Mouse (Mus musculus) frontal cortex, adult 2 months (tissue): ENCODE measurements at regions not wholly inside any gene's neighbourhood (a gene's known extent, or its start where the extent isn't known, plus 50 kb on each side); places are given as distances from the start of the nearest gene placed in this dataset.

Source experiments
- DNase-seq, 2 experiments: peaks; one replicate each; pipeline ENCODE4 v3.0.0; 2022; ENCODE audit warnings: low spot score in 1 of 2; ENCODE audit errors: extremely low spot score in 1 of 2

DNA sequence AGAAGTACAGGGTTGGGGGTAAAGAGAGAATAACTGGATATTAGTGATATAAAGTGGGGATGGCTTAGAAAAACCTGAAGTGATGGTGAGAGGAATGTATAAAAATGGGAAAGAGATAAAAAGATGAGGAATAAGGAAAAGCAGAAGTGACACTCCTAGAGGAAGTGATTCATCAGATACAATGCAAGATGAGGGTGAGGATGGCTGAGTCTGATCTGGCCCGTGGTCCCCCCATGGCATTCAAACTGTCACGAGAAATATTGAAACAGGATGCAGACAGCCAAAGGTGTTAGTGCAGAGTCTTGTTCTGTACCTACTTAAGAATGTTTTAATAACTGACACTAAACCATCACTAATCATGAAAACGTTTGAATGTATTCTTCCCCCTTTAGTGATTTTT, 56.2 kb upstream of the Kitl start:
- DNase-seq: no peak

DNA sequence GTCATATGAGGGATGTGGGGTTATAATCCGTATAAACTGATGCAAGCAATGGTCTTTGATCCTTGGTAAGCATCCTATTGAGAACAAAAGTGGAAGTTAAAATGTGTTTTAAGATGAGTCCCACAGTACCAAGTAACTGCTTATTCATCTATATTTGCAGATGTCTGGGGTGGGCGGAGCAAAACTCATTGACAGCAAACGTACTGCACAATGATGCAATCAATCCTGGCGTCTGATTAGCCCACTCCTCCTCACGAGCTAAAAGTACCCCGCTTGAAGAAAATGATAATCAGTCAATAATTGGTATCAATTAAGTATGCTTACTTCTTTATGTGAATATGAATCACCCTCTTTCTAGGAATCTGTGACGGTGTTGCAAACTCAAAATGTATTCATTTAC, 62.9 kb upstream of the Kitl start:
- no peak for DNase-seq

DNA sequence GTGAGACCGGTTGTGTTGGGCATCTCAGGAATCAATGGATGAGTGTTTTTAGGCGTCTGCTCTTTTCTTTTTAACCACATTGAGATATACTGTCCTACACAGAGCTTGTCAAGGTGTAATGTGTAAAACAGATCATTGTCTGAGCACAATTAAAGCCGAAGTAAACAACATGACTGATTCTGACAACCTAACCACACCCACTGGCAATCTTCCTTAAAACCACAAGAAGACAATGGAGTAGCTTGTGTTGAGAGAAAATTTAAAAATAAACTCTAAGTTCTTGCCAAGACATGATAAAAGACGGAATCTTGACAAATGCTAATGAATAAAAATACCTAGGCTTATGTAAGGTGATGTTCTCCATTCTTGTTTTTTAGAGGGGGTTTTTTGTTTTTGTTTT, 63.7 kb upstream of the Kitl start:
- no peak for DNase-seq

DNA sequence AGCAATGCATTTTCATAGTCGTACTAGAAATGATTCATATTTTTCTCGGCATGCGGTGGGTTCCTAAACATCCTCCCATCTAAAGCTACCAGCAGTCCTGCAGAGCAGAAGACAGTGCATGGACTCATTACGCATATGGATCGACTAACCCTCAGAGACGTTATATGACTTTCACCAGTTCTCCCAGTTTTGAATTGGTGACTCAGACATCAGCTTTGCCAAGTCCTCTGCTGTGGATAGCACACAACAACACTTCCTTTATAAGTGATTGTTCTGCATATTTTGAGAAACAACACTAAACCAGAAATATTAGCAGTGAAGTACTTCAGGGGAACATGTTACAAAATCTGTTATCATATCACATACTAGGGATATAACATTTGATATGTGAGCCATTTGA, 64.1 kb upstream of the Kitl start:
- DNase-seq: peak in 1 of 2 experiments; percentile 17

DNA sequence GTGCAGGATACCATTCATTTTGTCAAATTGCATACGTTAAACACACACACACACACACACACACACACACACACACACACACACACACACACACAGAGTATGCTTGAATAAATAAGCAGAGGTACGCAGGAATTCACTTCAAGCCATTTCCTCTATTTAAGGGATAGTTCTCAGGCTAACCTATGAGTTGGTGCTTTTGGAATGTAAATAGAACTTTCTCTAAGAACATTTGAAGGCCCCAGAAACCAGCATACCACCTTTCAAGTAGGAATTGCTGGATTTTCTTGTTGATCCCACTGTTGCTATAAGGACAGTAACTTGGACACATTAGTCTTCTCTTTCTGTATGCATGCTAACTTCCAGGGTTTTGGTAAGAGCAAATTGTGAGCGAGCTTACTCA, 66.7 kb upstream of the Kitl start:
- DNase-seq: no peak

DNA sequence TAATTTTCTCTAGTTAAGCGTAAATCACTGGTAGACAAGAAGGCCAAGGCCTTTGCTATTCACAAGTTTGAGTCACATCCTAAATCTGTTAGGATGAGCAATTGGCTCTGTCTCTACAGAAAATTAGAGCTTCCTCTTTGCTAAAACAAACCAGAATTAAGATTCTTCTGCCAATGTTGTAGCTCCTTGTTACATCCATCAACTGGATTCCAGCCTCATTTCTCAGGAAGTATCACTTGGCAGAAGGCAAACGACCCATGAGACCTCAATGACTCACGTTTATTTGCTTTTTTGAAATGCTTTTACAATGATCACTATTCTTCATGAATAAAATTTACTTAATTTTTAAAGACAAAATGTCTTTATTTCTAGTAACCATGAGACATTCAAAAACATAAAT, 70.0 kb upstream of the Kitl start:
- no peak for DNase-seq

DNA sequence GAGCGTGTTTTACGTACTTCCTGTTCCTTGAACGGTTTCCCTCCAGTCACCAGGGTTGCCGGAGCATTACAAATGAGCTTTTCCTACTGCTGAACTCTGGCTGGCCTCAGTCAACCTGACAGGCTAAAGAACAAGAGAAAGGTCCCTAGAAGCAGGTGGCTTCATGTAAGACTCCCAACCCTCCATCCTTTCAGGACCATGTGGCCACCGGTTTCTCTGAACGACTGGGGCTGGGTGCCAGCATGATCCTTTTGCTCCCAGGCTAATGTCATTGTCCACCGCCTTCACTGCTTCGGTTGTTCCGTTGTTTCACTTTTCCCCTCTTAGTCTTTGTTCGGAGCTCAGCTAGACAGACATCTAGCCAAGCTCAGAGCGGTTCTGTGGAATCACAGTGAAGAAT, 73.8 kb upstream of the Kitl start:
- DNase-seq: no peak

DNA sequence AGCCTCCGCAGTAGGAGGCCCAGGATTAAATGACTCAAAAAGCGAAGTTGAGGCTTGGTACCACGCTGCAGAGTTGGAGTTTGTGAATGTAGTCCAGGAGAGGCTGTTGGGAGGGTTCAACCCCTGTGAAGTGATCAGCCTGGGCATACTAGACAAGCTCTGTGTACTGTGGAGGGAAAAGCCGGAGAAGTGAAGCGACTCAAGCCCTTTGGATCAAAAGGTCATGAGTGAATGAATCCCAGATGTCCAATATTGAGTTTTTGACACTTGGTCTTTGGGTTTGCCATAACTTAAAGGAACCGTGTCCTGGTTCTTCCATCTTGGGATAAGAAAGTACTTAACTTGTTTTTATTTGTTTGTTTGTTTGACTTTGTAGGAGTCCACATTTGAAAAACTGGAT, 76.5 kb upstream of the Kitl start:
- no peak for DNase-seq

DNA sequence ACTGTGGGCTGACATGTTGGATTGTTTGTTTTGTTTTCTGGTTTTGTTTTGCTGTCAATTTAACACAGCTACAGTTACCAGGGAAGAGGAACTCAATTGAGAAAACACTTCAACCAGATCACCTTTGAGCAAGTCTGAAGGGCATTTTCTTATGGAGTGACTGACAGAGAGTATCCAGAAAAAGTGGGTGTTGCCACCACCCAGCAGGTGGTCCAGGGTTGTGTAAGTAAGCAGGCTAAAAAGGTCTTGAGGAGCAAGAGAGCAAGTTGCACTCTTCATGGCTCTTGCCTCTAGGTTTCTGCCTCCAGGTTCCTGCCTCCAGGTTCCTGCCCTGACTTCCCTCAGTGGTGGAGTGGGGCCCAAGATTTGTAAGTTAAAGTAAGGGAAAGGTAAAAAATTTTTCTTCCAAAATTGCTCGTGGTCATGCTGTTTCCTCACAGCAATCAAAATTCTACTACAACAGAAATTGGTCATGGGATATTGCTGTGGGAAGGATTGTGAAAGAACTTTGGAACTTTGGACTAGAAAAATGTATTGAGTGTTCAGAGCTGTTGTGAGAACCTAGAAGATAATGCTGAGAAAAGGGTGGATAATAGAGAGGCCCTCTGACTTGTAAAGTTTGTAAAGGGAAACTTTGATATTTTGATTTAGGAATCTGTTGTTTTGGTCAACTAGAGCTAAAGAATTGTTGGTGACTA, 77.4 kb upstream of the Kitl start:
- no peak for DNase-seq

DNA sequence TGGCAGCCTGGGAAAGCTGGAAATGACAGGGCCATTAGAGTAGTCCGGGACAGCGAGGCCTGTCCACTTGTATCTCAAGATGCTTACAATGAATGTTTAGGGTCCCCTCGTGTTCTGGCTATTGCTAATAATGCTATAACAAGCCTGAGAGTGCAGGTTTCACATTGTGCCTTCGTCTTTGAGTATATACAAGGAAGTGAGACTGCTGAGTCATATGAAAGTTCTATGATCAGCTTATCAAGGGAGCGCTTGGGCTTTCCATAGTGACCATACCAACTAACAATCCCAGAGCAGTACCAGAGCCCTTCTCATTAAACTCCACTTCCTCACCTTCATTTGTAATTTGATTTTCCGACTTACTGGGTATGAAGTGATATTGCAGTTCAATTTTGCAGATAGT, 86.2 kb upstream of the Kitl start:
- no peak for DNase-seq

- DNase-seq: no peak
These were observed 87.5 kb upstream of the Kitl start for GRCm38 (mm10) chr10:99927913-99928312.

- no peak for DNase-seq
These were observed 89.0 kb upstream of the Kitl start for GRCm38 (mm10) chr10:99926327-99926954.

DNA sequence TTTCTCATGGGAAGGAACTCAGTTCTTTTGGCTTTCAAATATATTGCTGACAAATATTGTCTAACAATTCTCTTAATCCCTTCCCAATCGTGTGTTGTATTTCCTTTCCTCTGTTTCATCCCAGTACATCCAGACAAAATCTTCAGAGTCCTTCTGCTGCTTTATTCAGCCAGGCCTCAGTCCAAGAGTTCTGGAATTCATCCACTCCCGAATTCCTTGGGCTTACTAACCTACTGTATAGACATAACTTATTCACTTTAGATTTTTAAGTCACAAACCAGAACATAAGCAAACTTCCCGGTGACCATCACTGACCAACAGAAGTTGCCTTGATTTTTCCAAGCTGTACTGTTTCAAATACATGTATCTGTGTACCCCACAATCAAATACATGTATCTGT, 90.9 kb upstream of the Kitl start:
- no peak for DNase-seq

DNA sequence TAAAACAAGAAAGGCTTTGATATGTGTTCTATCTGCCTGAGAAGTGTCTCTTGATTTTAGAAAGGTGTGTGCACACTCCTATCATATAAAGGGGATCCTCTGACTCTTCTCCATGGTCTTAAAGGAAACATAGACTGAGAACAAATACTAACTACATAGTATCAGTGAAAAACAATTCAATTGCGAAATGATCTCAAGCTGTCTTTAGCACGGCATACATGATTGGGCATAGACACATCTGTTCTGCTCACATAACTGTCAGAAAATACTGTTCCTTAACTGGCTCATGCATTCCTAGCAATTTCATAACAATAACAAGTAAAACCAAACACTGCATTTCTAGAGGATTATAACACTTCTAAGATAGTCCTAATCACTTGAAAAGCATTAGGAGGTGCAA, 95.5 kb upstream of the Kitl start:
- no peak for DNase-seq

DNA sequence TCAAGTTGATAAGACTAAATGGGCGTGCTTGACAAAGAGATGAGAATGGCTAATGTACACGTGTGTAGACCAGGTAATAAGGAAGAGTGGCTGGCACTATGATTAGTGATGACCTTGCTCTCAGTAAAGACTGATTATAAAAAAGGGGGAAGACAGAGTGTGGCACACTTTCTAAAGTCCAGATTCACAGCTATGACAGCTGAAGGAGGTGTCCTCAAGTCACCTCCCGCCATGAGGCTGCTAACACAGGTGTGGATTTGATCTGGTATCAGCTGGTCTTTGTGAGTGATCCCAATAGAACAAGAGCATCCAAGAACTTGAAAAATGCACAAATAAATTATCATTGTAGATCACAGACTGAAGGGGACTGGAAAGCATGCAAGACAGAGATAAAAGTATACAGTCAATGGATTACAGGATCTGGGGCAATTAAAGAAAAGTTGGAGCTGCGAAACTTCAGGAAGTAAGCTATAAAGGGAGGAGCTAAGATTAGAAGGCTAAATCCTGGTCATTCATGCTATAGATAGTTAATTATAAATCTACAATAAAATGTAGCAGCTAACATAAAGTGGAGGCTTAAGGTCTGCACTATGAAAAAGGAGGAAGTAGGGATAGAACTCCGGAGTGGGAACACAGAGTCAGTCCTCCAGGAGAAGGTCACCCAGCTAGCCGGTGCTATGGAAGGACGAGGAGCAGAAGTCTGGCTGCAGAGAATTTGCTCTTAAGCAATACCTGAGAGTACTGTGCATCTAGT, 96.7 kb upstream of the Kitl start:
- no peak for DNase-seq

DNA sequence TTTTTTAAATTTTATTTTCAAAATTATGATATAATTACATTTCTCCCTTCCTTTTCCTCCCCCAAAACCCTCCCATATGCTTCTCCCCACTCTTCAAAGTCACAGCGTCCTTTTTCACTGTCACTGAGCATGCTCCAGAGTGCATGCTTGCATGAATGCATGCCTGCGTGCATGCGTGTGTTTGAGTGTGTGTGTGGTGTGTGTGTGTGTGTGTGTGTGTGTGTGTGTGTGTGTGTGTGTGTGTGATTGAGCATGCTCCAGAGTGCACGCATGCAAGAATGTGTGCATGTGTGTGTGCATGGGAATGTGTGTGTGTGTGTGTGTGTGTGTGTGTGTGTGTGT, 101.6 kb upstream of the Kitl start:
- no peak for DNase-seq

- DNase-seq: peak in 1 of 2 experiments; percentile 2
These were observed 102.2 kb upstream of the Kitl start for GRCm38 (mm10) chr10:99913001-99913845.

DNA sequence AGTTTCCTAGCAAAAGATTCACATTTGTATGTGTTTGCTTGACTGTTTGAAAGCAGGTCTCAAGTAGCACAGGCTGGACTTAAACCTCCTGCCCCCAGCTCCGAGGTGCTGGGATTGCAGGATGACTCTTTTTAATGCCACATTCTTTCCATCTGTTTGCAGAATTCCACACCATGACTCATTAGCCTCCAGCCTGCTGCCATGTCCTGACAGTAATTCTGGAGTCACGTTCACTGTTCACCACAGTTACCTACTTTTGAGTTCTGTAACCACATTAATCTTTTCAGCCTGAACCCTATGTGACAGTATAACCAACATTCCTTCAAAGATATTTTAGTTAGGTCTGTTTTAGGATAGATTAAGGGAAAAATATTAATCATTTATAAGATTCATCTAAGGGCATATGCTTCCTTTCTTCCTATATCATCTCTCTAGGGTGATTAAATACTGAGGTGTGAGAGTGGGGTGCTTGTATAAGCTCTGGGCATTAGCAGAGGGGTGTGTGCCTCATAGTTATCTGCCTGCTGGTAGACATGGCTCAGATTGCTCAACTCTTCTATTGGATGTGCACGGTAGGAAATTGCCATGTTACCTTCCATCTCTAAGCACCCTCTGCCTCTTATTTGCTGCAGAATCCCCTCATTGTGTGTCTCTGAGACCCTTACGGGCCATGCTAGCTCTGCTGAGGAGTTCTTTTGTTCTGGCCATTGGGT, 105.3 kb upstream of the Kitl start:
- no peak for DNase-seq

- DNase-seq: no peak
These were observed 107.4 kb upstream of the Kitl start for GRCm38 (mm10) chr10:99908044-99908443.

- DNase-seq: no peak
These were observed 108.5 kb upstream of the Kitl start for GRCm38 (mm10) chr10:99906778-99907435.
